Mouse (Mus musculus) fibroblast of lung, adult 2 months (primary cell): ENCODE measurements around the gene Tmem45a.

Experiments
- DNase-seq: peaks from one replicate; pipeline ENCODE4 v3.0.0-alpha.2; 2011; ENCODE audit warnings: low read depth

Tmem45a gene

GRCm38 (mm10) chr16:56795481-56796139 lies 90.4 kb downstream of the Tmem45a start, which contains the start of gene Adgrg7:
TSS of gene Adgrg7 (minus strand) at chr16:56795855.
- no peak for DNase-seq

- no peak for DNase-seq
Observed at GRCm38 (mm10) chr16:56794383-56795144, 91.4 kb downstream of the Tmem45a start.

- DNase-seq = no peak
Observed at GRCm38 (mm10) chr16:56793778-56794177, 92.2 kb downstream of the Tmem45a start.

GRCm38 (mm10) chr16:56785943-56786342 lies 100.0 kb downstream of the Tmem45a start:
- DNase-seq = no peak

- DNase-seq = peak; percentile 58
Observed at GRCm38 (mm10) chr16:56771163-56772105, 114.5 kb downstream of the Tmem45a start.
